Mouse (Mus musculus): ENCODE data around the gene Fam129c. TPM values are rescaled to one million over a fixed set of nuclear protein-coding genes. Genes with fewer than 3 reads are reported as not detected.

Gene Fam129c
- polyA plus RNA-seq, 2 experiments: 0.56 to 1.1 TPM

DNA sequence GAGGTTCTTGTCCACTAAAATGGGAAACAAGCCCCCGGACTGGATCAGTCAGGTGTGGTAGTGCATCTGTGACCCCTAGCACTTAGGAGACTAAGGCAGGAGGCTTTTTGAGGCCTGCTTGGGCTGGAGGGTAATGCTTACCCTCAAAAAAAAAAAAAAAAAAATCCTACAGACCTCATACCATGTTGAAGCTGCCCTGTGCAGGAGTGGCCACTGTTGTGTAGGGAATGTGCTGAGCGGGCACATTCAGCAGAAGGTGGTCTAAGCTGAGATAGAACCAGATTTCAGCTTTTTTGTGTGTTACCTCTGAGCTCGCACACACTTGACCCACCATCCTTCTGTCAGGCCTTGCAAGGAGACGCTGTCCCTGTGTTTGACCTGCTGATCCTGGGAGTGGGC is 3.1 kb upstream of the Fam129c start:
- Histone ChIP-seq H3K9ac (replicated peaks) (no peak overlapping the region), H3K4me1 (replicated peaks; ENCODE audit: control insufficient read depth in 2 of 2, insufficient read depth in 2 of 2, low read length in 1 of 2) (peaks cover 9 to 19% of the 10 kb centered on the region in 2 experiments), H3K4me3 (ENCODE audit: insufficient read depth in 1 of 2, low read depth in 2 of 2, low read length in 2 of 2) (no peak overlapping the region), H3K4me2 (ENCODE audit: low read depth) (no peak overlapping the region), H3K27me3 (ENCODE audit: control insufficient read depth, insufficient read depth, low read length) (no peaks in the 10 kb centered on the region), H3K36me3 (replicated peaks; ENCODE audit: control insufficient read depth, insufficient read depth, low read depth) (no peaks in the 10 kb centered on the region), H3K27ac (no peak overlapping the region), H3K9me3 (ENCODE audit: control insufficient read depth, low read length) (no peaks in the 10 kb centered on the region)
- ATAC-seq (ENCODE audit: insufficient read depth) (no peak), DNase-seq (ENCODE audit: low read depth in 3 of 3, low spot score in 3 of 3) (no peak)
- WGBS (ENCODE audit: insufficient replicate concordance): 84% methylated on average over 4 of the region's 4 CpGs
- no peak for TF ChIP-seq EP300 (IDR thresholded peaks at IDR 0.05; ENCODE audit: low read depth)
- no peak for TF ChIP-seq CTCF (IDR thresholded peaks at IDR 0.05; ENCODE audit: low read depth)

DNA sequence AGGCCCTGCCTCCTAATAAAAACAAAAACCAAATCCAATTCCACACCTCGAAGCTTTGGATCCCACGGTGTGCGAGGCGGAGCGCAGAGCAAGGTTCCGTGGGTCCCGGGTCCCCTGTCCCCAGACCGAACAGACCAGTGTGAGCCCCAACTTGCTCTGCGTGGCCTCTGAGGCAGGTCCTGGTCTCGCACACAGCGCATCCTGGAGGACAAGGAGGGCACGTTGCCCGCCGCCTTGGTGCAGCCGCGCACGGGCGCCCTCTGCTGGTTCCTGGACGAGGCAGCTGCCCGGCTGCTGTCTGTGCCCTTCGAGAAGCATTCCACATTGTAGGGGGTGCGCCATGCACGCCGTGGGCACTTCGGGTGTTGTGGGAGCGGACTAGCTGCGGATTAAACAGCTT is 1.6 kb upstream of the Fam129c start:
- Histone ChIP-seq H3K4me1 (replicated peaks; ENCODE audit: control insufficient read depth in 2 of 2, insufficient read depth in 2 of 2, low read length in 1 of 2) (peaks cover 9 to 15% of the 10 kb centered on the region in 2 experiments), H3K36me3 (replicated peaks; ENCODE audit: control insufficient read depth, insufficient read depth, low read depth) (no peaks in the 10 kb centered on the region), H3K27ac (no peak overlapping the region), H3K9me3 (ENCODE audit: control insufficient read depth, low read length) (no peaks in the 10 kb centered on the region), H3K27me3 (ENCODE audit: control insufficient read depth, insufficient read depth, low read length) (peaks cover 3% of the 10 kb centered on the region; the same call in 1 of the 2 replicates), H3K9ac (replicated peaks) (no peak overlapping the region), H3K4me2 (ENCODE audit: low read depth) (no peak overlapping the region), H3K4me3 (ENCODE audit: insufficient read depth in 1 of 2, low read depth in 2 of 2, low read length in 2 of 2) (no peak overlapping the region)
- DNase-seq (ENCODE audit: low read depth in 3 of 3, low spot score in 3 of 3) (peak; percentile 54 to 61 (median 58)), ATAC-seq (ENCODE audit: insufficient read depth) (no peak)
- WGBS (ENCODE audit: insufficient replicate concordance): 11% methylated on average over 27 of the region's 27 CpGs
- TF ChIP-seq CTCF (IDR thresholded peaks at IDR 0.05; ENCODE audit: low read depth) (peak; percentile 100), EP300 (IDR thresholded peaks at IDR 0.05; ENCODE audit: low read depth) (no peak)

DNA sequence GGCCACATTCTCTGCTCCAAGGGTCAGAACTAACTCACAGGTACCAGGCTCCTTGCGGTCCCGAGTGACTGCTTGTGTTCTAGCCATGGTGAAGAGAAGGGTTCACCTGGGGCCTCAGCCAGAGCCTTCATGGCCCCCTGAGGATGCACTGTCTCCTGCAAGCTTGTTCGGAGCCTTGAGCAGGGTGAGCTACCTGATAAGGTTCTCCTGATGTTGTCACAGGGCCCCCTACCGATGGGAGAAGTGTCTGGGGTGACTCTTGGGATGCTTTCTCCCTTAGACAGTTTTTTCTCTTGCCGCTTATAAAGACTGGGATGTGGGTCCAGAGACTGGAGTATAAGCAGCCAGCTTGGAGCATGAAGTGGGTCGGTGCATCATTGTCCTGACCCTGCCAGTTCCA is 1.1 kb upstream of the Fam129c start:
- peaks cover 6% of the 10 kb centered on the region; the same call in 1 of the 2 replicates for H3K27me3 ChIP-seq (ENCODE audit: control insufficient read depth, insufficient read depth, low read length)
- H3K9ac ChIP-seq (replicated peaks): no peak overlapping the region
- peaks cover 6 to 10% of the 10 kb centered on the region in 2 experiments for H3K4me1 ChIP-seq (replicated peaks; ENCODE audit: control insufficient read depth in 2 of 2, insufficient read depth in 2 of 2, low read length in 1 of 2)
- no peak for DNase-seq (ENCODE audit: low read depth in 3 of 3, low spot score in 3 of 3)
- no peak overlapping the region for H3K4me3 ChIP-seq (ENCODE audit: insufficient read depth in 1 of 2, low read depth in 2 of 2, low read length in 2 of 2)
- WGBS (ENCODE audit: insufficient replicate concordance): 47% methylated on average over 6 of the region's 6 CpGs
- H3K9me3 ChIP-seq (ENCODE audit: control insufficient read depth, low read length): no peaks in the 10 kb centered on the region
- no peaks in the 10 kb centered on the region for H3K36me3 ChIP-seq (replicated peaks; ENCODE audit: control insufficient read depth, insufficient read depth, low read depth)
- no peak overlapping the region for H3K4me2 ChIP-seq (ENCODE audit: low read depth)
- no peak overlapping the region for H3K27ac ChIP-seq
- no peak for ATAC-seq (ENCODE audit: insufficient read depth)
- TF ChIP-seq CTCF (IDR thresholded peaks at IDR 0.05; ENCODE audit: low read depth) (no peak), EP300 (IDR thresholded peaks at IDR 0.05; ENCODE audit: low read depth) (no peak)

DNA sequence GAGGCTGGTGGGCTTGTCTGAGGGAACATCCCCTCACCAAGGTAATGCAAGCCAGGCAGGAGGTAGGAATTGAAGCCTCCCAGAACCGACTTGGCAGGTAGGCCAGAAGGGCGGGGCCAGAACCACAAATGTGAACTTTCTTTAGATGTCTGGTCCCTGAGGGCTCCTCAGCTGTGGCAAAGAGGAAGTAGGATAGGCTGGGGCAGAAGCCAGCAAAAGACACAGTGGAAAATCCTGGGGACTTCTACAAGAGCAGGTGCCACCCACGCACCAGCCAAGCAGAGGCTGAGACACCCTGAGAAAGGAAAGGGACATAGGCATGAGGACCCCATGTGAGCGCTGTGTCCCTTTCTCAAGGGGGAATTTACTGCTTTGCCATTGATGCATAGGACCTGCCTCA is 650 bp upstream of the Fam129c start:
- no peaks in the 10 kb centered on the region for H3K36me3 ChIP-seq (replicated peaks; ENCODE audit: control insufficient read depth, insufficient read depth, low read depth)
- H3K9ac ChIP-seq (replicated peaks): no peak overlapping the region
- no peak overlapping the region for H3K27ac ChIP-seq
- no peak overlapping the region for H3K4me3 ChIP-seq (ENCODE audit: insufficient read depth in 1 of 2, low read depth in 2 of 2, low read length in 2 of 2)
- no peak overlapping the region for H3K4me2 ChIP-seq (ENCODE audit: low read depth)
- peaks cover 6 to 9% of the 10 kb centered on the region in 2 experiments for H3K4me1 ChIP-seq (replicated peaks; ENCODE audit: control insufficient read depth in 2 of 2, insufficient read depth in 2 of 2, low read length in 1 of 2)
- TF ChIP-seq EP300 (IDR thresholded peaks at IDR 0.05; ENCODE audit: low read depth): no peak
- TF ChIP-seq CTCF (IDR thresholded peaks at IDR 0.05; ENCODE audit: low read depth): no peak
- no peaks in the 10 kb centered on the region for H3K9me3 ChIP-seq (ENCODE audit: control insufficient read depth, low read length)
- 60% methylated on average over 4 of the region's 4 CpGs for WGBS (ENCODE audit: insufficient replicate concordance)
- DNase-seq (ENCODE audit: low read depth in 3 of 3, low spot score in 3 of 3) (no peak), ATAC-seq (ENCODE audit: insufficient read depth) (no peak)
- peaks cover 10% of the 10 kb centered on the region for H3K27me3 ChIP-seq (ENCODE audit: control insufficient read depth, insufficient read depth, low read length)

DNA sequence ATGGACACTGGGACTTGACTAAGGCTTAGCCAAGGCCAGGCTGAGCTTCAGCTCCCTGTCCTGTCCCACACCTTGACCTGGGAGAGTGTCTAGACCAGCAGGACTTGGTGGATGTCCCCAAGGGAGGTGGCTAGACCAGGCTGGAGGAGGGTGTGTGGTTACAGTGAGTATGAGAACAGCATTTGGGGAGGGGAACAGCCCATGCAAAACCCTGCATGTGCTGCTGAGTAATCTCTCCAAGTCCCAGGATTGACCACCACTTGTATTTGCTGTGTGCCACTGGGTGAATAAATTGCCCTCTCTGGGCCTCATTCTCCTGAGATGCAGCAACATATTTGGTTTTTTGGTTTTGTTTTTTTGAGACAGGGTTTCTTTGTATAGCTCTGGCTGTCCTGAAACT is 927 bp downstream of the Fam129c start:
- H3K4me2 ChIP-seq (ENCODE audit: low read depth): no peak overlapping the region
- H3K27ac ChIP-seq: no peak overlapping the region
- H3K4me1 ChIP-seq (replicated peaks; ENCODE audit: control insufficient read depth in 2 of 2, insufficient read depth in 2 of 2, low read length in 1 of 2): peaks cover 0 to 2% of the 10 kb centered on the region in 2 experiments; a peak in 3 of 4 replicates
- H3K4me3 ChIP-seq (ENCODE audit: insufficient read depth in 1 of 2, low read depth in 2 of 2, low read length in 2 of 2): no peak overlapping the region
- no peak overlapping the region for H3K9ac ChIP-seq (replicated peaks)
- peaks cover 24% of the 10 kb centered on the region for H3K27me3 ChIP-seq (ENCODE audit: control insufficient read depth, insufficient read depth, low read length)
- no peaks in the 10 kb centered on the region for H3K9me3 ChIP-seq (ENCODE audit: control insufficient read depth, low read length)
- TF ChIP-seq CTCF (IDR thresholded peaks at IDR 0.05; ENCODE audit: low read depth) (no peak), EP300 (IDR thresholded peaks at IDR 0.05; ENCODE audit: low read depth) (no peak)
- ATAC-seq (ENCODE audit: insufficient read depth) (no peak), DNase-seq (ENCODE audit: low read depth in 3 of 3, low spot score in 3 of 3) (no peak)
- no peaks in the 10 kb centered on the region for H3K36me3 ChIP-seq (replicated peaks; ENCODE audit: control insufficient read depth, insufficient read depth, low read depth)
